Mouse (Mus musculus): Measurements from ENCODE around the gene Vps72. TPM values are rescaled to one million over a fixed set of nuclear protein-coding genes. Genes with fewer than 3 reads are reported as not detected.

Vps72 gene
- polyA plus RNA-seq, 1 experiment from 2014 or later = 217 TPM

DNA sequence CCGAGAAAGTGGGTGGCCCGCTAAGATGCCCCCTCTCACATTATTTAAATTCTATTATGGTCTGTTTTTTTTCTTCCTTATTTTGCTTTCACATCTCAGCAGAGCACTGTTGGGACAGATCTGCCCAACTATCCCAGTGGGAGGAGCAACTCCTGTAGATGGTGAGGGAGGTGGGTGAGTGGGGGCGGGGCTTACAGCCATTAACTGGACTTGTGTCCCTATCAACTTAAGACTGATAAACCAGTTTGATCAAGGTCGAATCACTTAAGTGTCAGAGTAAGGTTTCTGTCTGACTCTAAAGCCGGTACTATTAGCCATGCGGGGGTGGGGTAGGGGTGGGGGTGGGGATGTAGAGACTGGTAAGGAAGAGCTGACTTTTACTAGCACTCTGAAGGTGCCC lies 24.2 kb downstream of the Vps72 start:
- no peaks in the 10 kb centered on the region for H3K9me3 ChIP-seq
- ATAC-seq (ENCODE audit: low FRiP score, low read depth) = no peak
- no peaks in the 10 kb centered on the region for H3K27me3 ChIP-seq
- H3K4me3 ChIP-seq = peak overlapping the region; percentile 39
- peak overlapping the region; percentile 53 for H3K9ac ChIP-seq
- H3K36me3 ChIP-seq = peaks cover 33% of the 10 kb centered on the region
- H3K4me2 ChIP-seq (replicated peaks) = peak overlapping the region; percentile 68
- H3K27ac ChIP-seq = no peak overlapping the region
- peaks cover 22% of the 10 kb centered on the region for H3K4me1 ChIP-seq
- WGBS = 21% methylated on average over 6 of the region's 6 CpGs

DNA sequence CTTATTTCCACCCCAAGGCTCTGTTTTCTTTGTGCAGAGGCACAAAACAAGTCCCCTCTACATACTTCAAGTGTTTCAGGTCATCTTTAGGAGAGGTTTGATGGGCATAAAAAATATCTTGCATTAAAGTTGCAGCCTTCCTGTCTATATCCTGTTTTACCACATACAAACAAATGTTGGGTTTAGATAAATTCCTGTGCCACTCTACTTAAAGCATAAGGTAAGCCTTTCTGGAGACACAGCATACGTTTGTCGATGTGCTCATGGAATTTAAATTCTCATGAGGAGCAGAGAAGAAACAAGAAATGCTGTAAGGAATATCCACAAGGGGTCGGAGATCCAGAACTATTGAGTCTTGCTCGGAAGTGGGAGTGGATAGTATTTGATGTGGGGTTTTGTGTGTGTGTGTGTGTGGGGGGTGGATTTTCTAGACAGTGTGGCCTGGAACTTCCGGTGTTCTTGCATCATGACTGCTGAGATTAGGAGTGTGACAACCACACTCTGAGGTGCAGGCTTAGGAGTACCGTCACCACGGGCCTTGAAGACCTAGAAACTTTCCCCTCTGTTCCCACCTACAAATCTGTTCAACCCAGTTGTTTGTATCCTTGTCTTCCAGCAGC lies 24.7 kb downstream of the Vps72 start:
- no peak for ATAC-seq (ENCODE audit: low FRiP score, low read depth)
- Histone ChIP-seq H3K9ac (peak overlapping the region; percentile 5; the same call in 1 of the 2 replicates), H3K27ac (no peak overlapping the region), H3K4me3 (peak overlapping the region; percentile 39), H3K9me3 (no peaks in the 10 kb centered on the region), H3K4me1 (peaks cover 22% of the 10 kb centered on the region), H3K27me3 (no peaks in the 10 kb centered on the region), H3K36me3 (peaks cover 34% of the 10 kb centered on the region), H3K4me2 (replicated peaks) (peak overlapping the region; percentile 68)
- 88% methylated on average over 7 of the region's 7 CpGs for WGBS

DNA sequence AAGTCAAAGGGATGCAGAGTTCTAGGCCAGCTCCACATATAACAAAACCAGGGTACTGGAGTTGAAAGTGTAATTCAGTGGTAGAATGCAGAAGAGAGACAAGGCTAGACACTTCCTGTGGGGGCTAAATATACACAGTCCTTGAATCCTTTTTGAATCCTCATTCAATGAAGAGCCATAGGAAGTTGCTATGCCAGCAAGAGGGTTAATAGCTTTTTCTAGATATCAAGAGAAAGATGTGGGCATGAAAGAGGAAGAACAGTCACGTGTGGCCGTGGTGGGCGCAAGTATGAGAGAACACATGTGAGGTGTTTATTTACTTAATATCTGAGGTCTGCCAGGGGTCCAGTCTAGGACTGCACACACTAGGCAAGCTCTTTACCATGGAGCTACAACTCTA lies 25.5 kb downstream of the Vps72 start:
- H3K9ac ChIP-seq = no peak overlapping the region
- ATAC-seq (ENCODE audit: low FRiP score, low read depth) = no peak
- peaks cover 34% of the 10 kb centered on the region for H3K36me3 ChIP-seq
- H3K4me1 ChIP-seq = peaks cover 22% of the 10 kb centered on the region
- H3K4me2 ChIP-seq (replicated peaks) = no peak overlapping the region
- no peak overlapping the region for H3K4me3 ChIP-seq
- no peak overlapping the region for H3K27ac ChIP-seq
- no peaks in the 10 kb centered on the region for H3K9me3 ChIP-seq
- WGBS = 88% methylated on average over 3 of the region's 3 CpGs
- H3K27me3 ChIP-seq = no peaks in the 10 kb centered on the region

DNA sequence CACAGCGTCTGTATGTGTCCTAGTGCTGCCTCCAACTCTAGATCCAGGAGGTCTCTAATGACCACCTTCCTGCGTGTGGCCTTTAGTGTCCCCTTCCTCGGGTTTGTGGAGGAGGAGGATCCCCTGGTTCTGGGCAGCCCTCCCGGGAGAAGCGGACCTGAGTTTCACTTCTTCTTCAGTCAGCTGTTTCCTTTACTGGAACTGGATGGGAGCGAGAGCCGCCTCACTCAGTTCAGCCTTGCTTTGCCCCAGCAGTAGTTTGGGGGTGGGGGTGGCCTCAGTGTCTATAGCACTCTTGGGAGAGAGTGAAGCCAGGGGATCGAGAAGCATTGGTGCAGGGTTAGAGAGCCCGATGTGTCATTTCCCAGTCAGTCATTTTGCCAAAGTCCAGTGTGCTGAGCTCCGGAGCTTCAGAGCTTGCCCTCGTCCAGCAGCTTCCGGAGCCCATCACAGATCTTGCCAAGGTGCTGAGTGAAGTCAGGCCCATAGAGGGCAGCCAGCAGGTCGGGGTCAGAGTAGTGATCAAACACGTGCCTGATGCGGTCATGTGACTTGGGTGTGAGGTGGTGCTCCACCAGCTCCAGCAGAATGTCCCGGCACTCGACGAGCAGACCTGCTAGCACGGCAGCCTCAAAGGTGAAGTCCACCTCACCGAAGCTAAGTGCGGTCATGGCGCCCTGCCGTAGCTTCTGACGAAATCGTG lies 28.9 kb downstream of the Vps72 start:
- 67% methylated on average over 25 of the region's 25 CpGs for WGBS

DNA sequence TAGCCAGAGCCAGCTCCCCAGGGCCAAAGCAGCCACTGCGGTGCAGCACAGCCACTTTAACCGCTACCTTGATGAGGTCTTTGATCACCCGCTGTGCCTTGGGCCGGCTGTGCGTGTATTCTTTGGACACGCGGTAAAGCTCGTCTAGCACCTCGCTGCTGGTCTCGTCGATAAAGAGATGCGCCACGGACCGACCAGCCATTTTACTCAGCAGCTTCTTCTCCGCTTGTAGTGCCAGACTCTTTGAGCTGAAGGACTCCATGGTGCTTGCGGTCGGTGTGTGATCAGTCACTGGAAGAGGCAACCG lies 29.4 kb downstream of the Vps72 start:
- WGBS = 60% methylated on average over 18 of the region's 18 CpGs
- ATAC-seq (ENCODE audit: low FRiP score, low read depth) = no peak
- H3K4me1 ChIP-seq = peaks cover 11% of the 10 kb centered on the region

More for the DNA sequence above, 28.9 kb downstream of the Vps72 start:
- no peak overlapping the region for H3K27ac ChIP-seq
- H3K27me3 ChIP-seq = no peaks in the 10 kb centered on the region
- no peak overlapping the region for H3K4me2 ChIP-seq (replicated peaks)
- no peaks in the 10 kb centered on the region for H3K9me3 ChIP-seq
- no peak overlapping the region for H3K4me3 ChIP-seq
- ATAC-seq (ENCODE audit: low FRiP score, low read depth) = no peak
- peaks cover 15% of the 10 kb centered on the region for H3K4me1 ChIP-seq
- H3K9ac ChIP-seq = no peak overlapping the region
- peaks cover 31% of the 10 kb centered on the region for H3K36me3 ChIP-seq

DNA sequence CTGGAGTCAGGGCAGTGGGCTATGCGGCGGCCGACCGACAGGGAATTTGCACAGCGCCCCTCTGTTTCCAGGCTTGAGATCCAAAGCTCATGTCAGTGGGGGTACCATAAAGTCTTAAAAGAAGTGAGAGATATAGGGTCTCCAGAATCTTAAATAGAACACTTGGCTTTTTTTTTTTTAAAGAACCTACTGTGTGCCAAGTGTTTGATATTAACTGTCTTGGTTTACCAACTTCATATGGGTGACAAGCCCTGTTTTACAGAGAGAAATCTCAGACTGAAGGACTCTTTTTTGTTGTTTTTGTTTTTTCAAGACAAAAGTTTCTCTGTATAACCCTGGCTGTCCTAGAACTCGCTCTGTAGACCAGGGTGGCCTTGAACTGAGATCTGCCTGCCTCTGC lies 30.0 kb downstream of the Vps72 start:
- H3K4me1 ChIP-seq = peaks cover 5% of the 10 kb centered on the region

More for the DNA sequence above, 29.4 kb downstream of the Vps72 start:
- H3K9ac ChIP-seq = no peak overlapping the region
- H3K27me3 ChIP-seq = no peaks in the 10 kb centered on the region
- H3K36me3 ChIP-seq = peaks cover 31% of the 10 kb centered on the region
- H3K4me2 ChIP-seq (replicated peaks) = no peak overlapping the region
- no peak overlapping the region for H3K4me3 ChIP-seq
- no peak overlapping the region for H3K27ac ChIP-seq
- no peaks in the 10 kb centered on the region for H3K9me3 ChIP-seq

DNA sequence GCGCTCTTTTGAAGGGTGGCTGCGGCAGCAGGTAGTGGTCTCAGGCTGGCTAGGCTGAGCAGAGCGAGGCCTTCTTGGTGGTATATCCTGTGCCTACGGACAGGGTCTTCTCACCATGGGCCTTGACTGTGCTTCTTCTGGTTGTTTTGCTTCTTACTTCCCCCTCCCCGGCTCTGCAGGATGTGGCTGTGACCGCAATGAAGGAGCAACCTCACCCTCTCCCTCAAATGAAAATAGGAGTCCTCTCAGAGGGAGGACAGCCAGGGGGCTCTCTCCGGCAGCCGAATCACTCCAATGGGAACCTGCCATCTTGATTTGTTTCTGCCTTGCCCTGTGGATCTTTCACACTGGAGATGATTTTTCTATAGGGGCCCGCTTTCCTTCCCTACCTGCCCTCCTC lies 30.7 kb downstream of the Vps72 start:
- Histone ChIP-seq H3K4me1 (no peaks in the 10 kb centered on the region), H3K27me3 (no peaks in the 10 kb centered on the region), H3K9ac (no peak overlapping the region), H3K4me3 (no peak overlapping the region), H3K36me3 (peaks cover 31% of the 10 kb centered on the region), H3K9me3 (no peaks in the 10 kb centered on the region), H3K27ac (no peak overlapping the region), H3K4me2 (replicated peaks) (no peak overlapping the region)
- no peak for ATAC-seq (ENCODE audit: low FRiP score, low read depth)
- WGBS = 94% methylated on average over 9 of the region's 9 CpGs

More for the DNA sequence above, 30.0 kb downstream of the Vps72 start:
- 89% methylated on average over 6 of the region's 6 CpGs for WGBS
- peaks cover 31% of the 10 kb centered on the region for H3K36me3 ChIP-seq
- no peak overlapping the region for H3K4me3 ChIP-seq
- no peaks in the 10 kb centered on the region for H3K9me3 ChIP-seq
- no peaks in the 10 kb centered on the region for H3K27me3 ChIP-seq
- no peak overlapping the region for H3K9ac ChIP-seq
- no peak for ATAC-seq (ENCODE audit: low FRiP score, low read depth)
- no peak overlapping the region for H3K4me2 ChIP-seq (replicated peaks)
- H3K27ac ChIP-seq = no peak overlapping the region

DNA sequence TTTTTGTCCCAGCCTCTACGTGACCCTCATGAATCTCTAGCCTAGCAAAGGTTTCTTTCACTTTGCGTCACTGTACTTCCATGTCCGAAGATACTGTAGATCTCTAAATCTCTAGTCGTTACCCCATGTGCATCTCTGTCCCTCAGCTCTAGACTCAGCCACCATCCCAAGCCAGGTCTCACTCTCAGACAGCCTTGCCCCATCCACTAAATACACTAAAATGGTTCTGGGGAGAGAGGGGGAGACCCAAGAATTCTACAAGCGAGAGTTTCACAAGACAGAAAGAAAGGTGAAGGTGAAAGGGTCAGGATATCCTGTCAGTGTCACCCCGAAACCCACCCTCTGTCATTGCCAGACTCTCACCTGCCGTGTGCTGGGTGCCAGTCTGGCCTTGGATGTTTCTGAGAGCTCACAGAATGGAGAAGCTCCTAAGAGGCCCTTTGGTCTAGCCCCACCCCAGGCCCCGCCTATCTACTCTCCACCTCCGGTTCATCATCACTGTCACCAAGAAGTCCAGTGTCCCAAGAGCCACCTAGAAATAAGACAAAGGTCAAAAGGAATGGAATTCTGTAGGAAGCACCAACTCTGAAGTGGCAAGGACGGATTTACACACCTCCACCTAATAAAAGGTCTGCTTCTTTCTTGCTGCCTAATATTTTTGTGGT lies 31.3 kb downstream of the Vps72 start, which contains the start of gene Tnfaip8l2:
Gene Tnfaip8l2, minus strand, starts transcription at position 409 of the 665 bp plus-strand sequence.
- Histone ChIP-seq H3K4me1 (no peaks in the 10 kb centered on the region), H3K9ac (no peak within 1 kb of the TSS), H3K36me3 (peaks cover 31% of the 10 kb centered on the region), H3K4me2 (replicated peaks) (no peak within 1 kb of the TSS), H3K27ac (no peak within 1 kb of the TSS), H3K27me3 (no peaks in the 10 kb centered on the region), H3K4me3 (no peak within 1 kb of the TSS), H3K9me3 (no peaks in the 10 kb centered on the region)
- no peak for ATAC-seq (ENCODE audit: low FRiP score, low read depth)
- WGBS = 85% methylated on average over 10 of the region's 10 CpGs

DNA sequence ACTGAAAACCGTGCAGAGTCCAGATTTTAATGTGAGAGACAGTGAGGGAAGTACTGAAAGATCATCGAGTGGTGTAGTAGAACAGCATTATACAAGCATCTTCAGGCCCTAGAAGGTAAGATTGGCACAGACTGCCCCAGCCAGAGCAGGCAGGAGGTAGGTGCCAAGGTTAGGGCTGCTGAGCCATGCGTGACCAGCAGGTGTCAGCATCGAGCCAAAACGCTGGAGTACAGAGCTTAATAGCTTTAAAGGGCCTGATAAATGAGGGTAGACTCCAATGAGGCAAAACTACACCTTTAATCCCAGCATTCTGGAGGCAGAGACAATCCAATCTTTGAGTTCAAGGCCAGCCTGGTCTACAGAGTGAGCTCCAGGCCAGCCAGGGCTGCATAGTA lies 31.8 kb downstream of the Vps72 start:
- Histone ChIP-seq H3K4me3 (no peak overlapping the region), H3K27me3 (no peaks in the 10 kb centered on the region), H3K36me3 (peaks cover 31% of the 10 kb centered on the region), H3K27ac (no peak overlapping the region), H3K9me3 (no peaks in the 10 kb centered on the region), H3K4me2 (replicated peaks) (no peak overlapping the region), H3K9ac (no peak overlapping the region), H3K4me1 (no peaks in the 10 kb centered on the region)
- 7% methylated on average over 5 of the region's 5 CpGs for WGBS
- peak; percentile 63; the same call in 1 of the 2 replicates for ATAC-seq (ENCODE audit: low FRiP score, low read depth)

DNA sequence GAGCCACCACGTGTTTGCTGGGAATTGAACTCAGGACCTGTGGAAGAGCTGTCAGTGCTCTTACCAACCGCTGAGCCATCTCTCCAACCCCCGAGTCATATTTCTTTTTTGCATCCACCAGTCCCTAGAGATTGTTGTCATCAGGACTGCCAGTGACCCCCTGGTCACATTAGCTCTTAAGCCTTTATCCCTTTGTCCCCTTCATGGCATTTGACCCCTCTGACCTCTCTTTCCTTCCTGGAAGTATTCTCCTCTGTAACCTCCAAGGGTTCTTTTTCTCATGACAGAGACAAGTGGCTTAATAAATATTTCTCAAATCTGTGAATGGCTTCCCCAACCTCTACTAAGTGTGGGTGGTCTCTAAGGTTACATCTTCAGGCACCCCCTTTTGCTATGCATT lies 37.1 kb downstream of the Vps72 start:
- Histone ChIP-seq H3K9me3 (no peaks in the 10 kb centered on the region), H3K4me2 (replicated peaks) (no peak overlapping the region), H3K27ac (no peak overlapping the region), H3K4me1 (no peaks in the 10 kb centered on the region), H3K27me3 (no peaks in the 10 kb centered on the region), H3K4me3 (no peak overlapping the region), H3K36me3 (no peaks in the 10 kb centered on the region), H3K9ac (no peak overlapping the region)
- ATAC-seq (ENCODE audit: low FRiP score, low read depth) = no peak
- WGBS = 69% methylated on average over 3 of the region's 3 CpGs

DNA sequence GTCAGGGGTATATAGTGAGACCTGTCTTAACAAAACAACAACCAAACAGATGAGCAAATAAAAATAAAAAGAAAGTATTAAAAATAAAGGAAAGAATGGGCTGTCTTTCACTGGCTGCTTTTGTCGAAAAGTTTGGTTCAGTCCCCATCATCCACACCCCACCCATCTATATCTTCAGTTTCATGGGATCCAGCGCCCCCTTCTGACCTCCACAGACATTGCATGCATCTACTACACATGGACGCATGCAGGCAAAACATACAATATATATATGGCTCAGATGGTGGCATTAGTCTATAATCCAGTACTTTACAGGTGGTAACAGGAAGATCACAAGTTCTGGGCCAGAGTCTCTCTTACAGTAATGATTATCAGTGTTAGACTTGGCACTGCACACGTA lies 43.1 kb downstream of the Vps72 start:
- no peak for ATAC-seq (ENCODE audit: low FRiP score, low read depth)
- Histone ChIP-seq H3K27me3 (no peaks in the 10 kb centered on the region), H3K36me3 (no peaks in the 10 kb centered on the region), H3K9me3 (no peaks in the 10 kb centered on the region), H3K27ac (no peak overlapping the region), H3K4me1 (no peaks in the 10 kb centered on the region), H3K4me3 (no peak overlapping the region), H3K9ac (no peak overlapping the region), H3K4me2 (replicated peaks) (no peak overlapping the region)
- 54% methylated on average over 4 of the region's 4 CpGs for WGBS

DNA sequence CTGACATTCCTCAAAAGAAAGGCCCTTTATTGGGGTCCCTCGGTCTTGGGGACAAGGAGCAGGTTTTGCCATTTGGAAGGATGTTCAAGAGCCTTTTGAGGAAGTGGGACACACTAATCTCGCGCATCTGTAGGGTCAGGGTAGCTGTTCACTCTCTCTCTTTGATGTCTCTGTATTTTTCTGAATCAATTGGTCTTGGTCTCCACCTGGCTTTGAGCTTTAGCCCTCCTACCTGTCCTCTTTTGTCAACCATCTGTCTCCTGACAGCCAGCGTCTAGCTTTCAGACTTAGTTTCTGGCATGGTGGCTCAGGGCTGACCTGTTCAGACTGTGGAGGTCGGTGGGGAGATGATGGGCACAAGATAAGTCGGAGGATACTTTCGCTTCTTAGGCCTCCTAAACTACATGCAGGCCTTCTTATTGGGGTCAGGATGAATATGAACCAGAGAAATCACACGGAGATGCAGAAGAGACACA lies 48.7 kb downstream of the Vps72 start:
- Histone ChIP-seq H3K27me3 (no peaks in the 10 kb centered on the region), H3K9ac (peak overlapping the region; percentile 87), H3K27ac (no peak overlapping the region), H3K9me3 (no peaks in the 10 kb centered on the region), H3K4me1 (peaks cover 34% of the 10 kb centered on the region), H3K4me2 (replicated peaks) (peak overlapping the region; percentile 86), H3K36me3 (peaks cover 11% of the 10 kb centered on the region), H3K4me3 (peak overlapping the region; percentile 92)
- 18% methylated on average over 8 of the region's 8 CpGs for WGBS
- ATAC-seq (ENCODE audit: low FRiP score, low read depth) = no peak
